Mouse (Mus musculus) testis, adult 2 months (tissue): ENCODE data around the gene Sh3yl1. TPM values are rescaled to one million over a fixed set of nuclear protein-coding genes. Genes with fewer than 3 reads are reported as not detected.

Source experiments
- H3K27ac ChIP-seq: fragments of 200-500 bp; 2 replicates; pipeline ENCODE4 v1.5.1; 2012; ENCODE audit warnings: low read depth, low read length; ENCODE audit not compliant: control insufficient read depth, insufficient read depth
- H3K27me3 ChIP-seq: fragments of 200-500 bp; 2 replicates; pipeline ENCODE4 v1.6.1; 2012; ENCODE audit warnings: mild to moderate bottlenecking, low read length, moderate library complexity; ENCODE audit not compliant: control insufficient read depth, insufficient read depth
- H3K36me3 ChIP-seq: fragments of 200-500 bp; 2 replicates; pipeline ENCODE4 v1.6.1; 2012; ENCODE audit warnings: mild to moderate bottlenecking, low read length; ENCODE audit not compliant: control insufficient read depth, insufficient read depth
- H3K4me1 ChIP-seq: fragments of 200-500 bp; 2 replicates; pipeline ENCODE4 v1.6.1; 2012; ENCODE audit warnings: low read length; ENCODE audit not compliant: control insufficient read depth, insufficient read depth
- H3K4me3 ChIP-seq: fragments of 200-500 bp; 2 replicates; pipeline ENCODE4 v1.5.1; 2012; ENCODE audit warnings: low read depth, mild to moderate bottlenecking, low read length, moderate library complexity, mixed read lengths; ENCODE audit not compliant: control insufficient read depth
- CTCF ChIP-seq: fragments of 200-500 bp; IDR thresholded peaks from 2 replicates; pipeline ENCODE4 v1.5.1; 2012; ENCODE audit warnings: low read depth, mild to moderate bottlenecking, inconsistent platforms, low read length, moderate library complexity; ENCODE audit not compliant: control insufficient read depth, insufficient read depth, insufficient replicate concordance
- POLR2A ChIP-seq: fragments of 200-500 bp; IDR thresholded peaks from 2 replicates; pipeline ENCODE4 v1.6.1; 2012; ENCODE audit warnings: low read depth, mild to moderate bottlenecking, inconsistent platforms, low read length, moderate library complexity; ENCODE audit not compliant: control insufficient read depth
- polyA plus RNA-seq: library from polyadenylated mRNA; depleted of rRNA; stranded (reverse); fragments of >200 nt; gene quantifications from 2 replicates; pipeline ENCODE4 v1.2.3, GENCODE M21; 2012

Gene Sh3yl1
- polyA plus RNA-seq, 1 experiment = 9.6 TPM

- Histone ChIP-seq H3K27ac (no peak overlapping the region), H3K4me3 (no peak overlapping the region), H3K36me3 (no peaks in the 10 kb centered on the region), H3K4me1 (peaks cover 7% of the 10 kb centered on the region), H3K27me3 (no peaks in the 10 kb centered on the region)
- TF ChIP-seq CTCF = no peak
- TF ChIP-seq POLR2A = no peak
Measured at GRCm38 (mm10) chr12:30885891-30886290, 25.6 kb upstream of the Sh3yl1 start.

DNA sequence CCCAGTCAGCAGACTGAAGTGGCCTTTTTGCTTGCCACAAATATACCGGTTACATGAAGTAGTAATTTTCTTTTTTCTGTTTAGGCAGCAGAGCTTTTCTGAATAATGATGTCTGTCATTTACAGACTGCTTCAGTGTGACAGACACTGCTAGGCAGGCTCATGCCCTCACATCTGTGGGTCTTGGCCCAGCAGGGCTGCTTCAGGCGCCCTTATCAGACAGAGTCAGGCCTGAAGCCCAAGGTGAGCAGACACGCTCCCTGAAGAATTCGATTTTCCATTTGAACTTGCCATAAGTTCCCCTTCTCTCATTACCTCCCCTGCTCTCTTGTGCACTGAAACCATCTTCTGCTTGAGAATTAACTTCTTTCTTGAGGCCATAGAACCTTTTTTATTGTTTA lies 23.5 kb upstream of the Sh3yl1 start:
- Histone ChIP-seq H3K36me3 (no peaks in the 10 kb centered on the region), H3K27ac (no peak overlapping the region), H3K27me3 (no peaks in the 10 kb centered on the region), H3K4me3 (no peak overlapping the region), H3K4me1 (peaks cover 7% of the 10 kb centered on the region)
- TF ChIP-seq CTCF = no peak
- no peak for TF ChIP-seq POLR2A

DNA sequence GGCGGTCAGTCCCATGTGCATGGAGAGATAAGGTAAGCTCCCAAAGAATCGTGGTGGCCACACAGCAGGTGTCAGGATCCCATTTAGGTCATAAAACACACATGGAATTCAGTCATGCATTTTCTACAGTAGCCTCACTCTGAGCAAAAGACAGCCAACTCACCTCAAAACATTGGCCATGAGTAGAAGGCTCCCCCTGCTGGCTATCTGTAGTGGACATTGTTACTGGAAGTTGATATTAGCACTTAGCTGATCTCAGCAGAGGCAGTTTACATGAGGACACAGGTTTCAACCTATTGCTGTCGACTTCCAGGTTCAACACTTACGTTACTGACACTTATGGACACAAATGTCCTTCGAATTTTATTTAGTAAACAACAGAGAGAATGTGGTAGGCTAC lies 21.4 kb upstream of the Sh3yl1 start:
- H3K27me3 ChIP-seq = no peaks in the 10 kb centered on the region
- TF ChIP-seq POLR2A (no peak), CTCF (no peak)
- no peak overlapping the region for H3K27ac ChIP-seq
- no peaks in the 10 kb centered on the region for H3K36me3 ChIP-seq
- H3K4me3 ChIP-seq = no peak overlapping the region
- peaks cover under 1% of the 10 kb centered on the region; the same call in 1 of the 2 replicates for H3K4me1 ChIP-seq

DNA sequence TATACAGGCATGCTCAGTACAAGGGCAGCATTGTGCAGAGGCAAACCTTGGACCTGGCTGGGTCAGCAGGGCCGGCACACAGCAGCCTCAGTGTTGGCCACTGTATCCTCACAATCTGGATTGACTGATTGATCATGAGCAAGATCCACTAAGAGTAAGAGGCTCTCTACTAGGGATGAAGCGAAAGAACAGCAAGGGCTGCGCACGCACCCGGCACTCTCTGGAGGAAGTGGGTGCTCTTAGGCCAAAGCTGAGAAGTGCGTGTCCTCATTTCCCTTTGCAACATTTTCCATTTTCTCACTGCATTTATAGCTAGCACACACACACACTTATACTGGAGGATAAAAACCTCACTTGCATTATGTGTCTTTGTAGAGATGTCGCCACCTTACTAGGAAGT lies 20.0 kb upstream of the Sh3yl1 start:
- Histone ChIP-seq H3K27me3 (no peaks in the 10 kb centered on the region), H3K4me3 (no peak overlapping the region), H3K36me3 (no peaks in the 10 kb centered on the region), H3K27ac (no peak overlapping the region), H3K4me1 (no peaks in the 10 kb centered on the region)
- no peak for TF ChIP-seq CTCF
- TF ChIP-seq POLR2A = no peak

DNA sequence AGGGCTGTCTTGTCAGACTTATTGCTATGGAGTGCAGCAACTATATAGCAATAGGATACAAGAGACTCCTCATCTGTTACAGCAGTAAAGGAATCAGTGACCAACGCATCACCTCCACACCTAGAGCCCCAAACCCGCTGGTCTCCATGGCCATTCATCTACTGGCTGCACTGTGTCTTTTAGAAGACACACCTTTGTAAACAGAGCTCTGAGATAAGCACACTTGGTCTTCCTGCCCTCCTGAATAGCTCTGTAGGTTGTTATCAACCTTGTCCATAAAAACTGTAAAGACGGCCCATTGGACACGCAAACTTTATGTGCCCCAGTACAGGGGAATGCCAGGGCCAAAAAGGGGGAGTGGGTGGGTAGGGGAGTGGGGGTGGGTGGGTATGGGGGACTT lies 14.4 kb upstream of the Sh3yl1 start:
- H3K27me3 ChIP-seq = no peaks in the 10 kb centered on the region
- H3K27ac ChIP-seq = no peak overlapping the region
- H3K4me3 ChIP-seq = no peak overlapping the region
- no peak for TF ChIP-seq POLR2A
- TF ChIP-seq CTCF = no peak
- no peaks in the 10 kb centered on the region for H3K36me3 ChIP-seq
- H3K4me1 ChIP-seq = no peaks in the 10 kb centered on the region

DNA sequence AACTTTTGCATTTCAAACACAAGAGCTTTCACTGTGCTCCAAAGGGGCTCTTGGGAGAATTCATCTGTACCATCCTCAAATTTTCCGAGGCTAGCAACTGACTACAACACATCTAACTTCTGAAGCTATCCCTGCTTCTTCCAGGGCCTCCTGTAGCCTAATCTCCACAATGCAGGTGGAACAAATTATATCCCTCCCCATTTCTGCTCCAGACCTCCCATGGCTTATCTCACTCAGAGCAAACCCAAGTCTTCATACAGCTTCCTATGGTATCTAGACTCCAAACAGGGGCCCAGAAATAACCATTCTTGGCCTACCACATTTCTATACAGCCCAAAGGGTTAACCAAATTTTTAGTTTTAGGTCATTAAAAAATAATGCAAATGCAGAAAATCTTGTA lies 2.8 kb upstream of the Sh3yl1 start:
- Histone ChIP-seq H3K27me3 (no peaks in the 10 kb centered on the region), H3K4me1 (peaks cover 3% of the 10 kb centered on the region), H3K4me3 (peak overlapping the region; percentile 31; the same call in 1 of the 2 replicates), H3K27ac (no peak overlapping the region), H3K36me3 (no peaks in the 10 kb centered on the region; the same call in 1 of the 2 replicates)
- TF ChIP-seq CTCF (no peak), POLR2A (no peak)

GRCm38 (mm10) chr12:30909881-30910280 lies 1.6 kb upstream of the Sh3yl1 start:
- Histone ChIP-seq H3K4me3 (peak overlapping the region; percentile 72; the same call in 1 of the 2 replicates), H3K4me1 (peaks cover 3% of the 10 kb centered on the region), H3K27ac (peak overlapping the region; percentile 51; the same call in 1 of the 2 replicates), H3K27me3 (no peaks in the 10 kb centered on the region), H3K36me3 (no peaks in the 10 kb centered on the region)
- TF ChIP-seq CTCF (no peak), POLR2A (no peak)

DNA sequence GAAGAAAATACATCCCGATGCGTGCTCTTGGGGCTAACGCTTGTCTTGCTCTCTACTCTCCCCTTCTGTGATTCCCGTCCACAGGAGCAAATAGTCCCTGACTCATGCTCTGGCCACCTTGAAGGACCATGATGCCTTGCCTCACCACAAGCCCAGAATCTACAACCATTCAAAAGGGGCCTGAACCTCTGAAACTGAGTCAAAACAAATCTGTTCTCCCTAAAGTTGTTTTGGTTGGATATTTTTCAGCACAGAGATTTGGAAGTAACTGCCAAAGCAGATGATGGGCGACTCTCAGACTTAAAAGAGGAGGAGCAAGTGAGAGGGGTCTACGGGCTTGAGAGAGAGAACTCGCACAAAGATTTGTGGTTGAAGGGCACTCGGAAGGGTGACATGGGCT lies 608 bp upstream of the Sh3yl1 start:
- no peaks in the 10 kb centered on the region for H3K27me3 ChIP-seq
- H3K36me3 ChIP-seq = no peaks in the 10 kb centered on the region
- peak overlapping the region; percentile 82 for H3K27ac ChIP-seq
- H3K4me1 ChIP-seq = peaks cover 3% of the 10 kb centered on the region
- TF ChIP-seq CTCF (no peak), POLR2A (no peak)
- H3K4me3 ChIP-seq = peak overlapping the region; percentile 86
